Mouse (Mus musculus) inflammation-experienced regulatory T-cells, adult 6 months (primary cell): ENCODE results near the gene Cecr2. TPM values are rescaled to one million over a fixed set of nuclear protein-coding genes. Genes with fewer than 3 reads are reported as not detected.
"Not testable (repeated sequence)": the region's sequence is repeated elsewhere in the genome, so short reads cannot be mapped to it uniquely, and the experiment has no call there.

Experiments
- ATAC-seq: one replicate; pipeline ENCODE4 v1.8.0; 2017
- polyA plus RNA-seq, 3 experiments: library from polyadenylated mRNA; unstranded; fragments of 100-300 nt; shearing (Covaris generic); gene quantifications; one replicate each; pipeline ENCODE4 v1.2.1; 2017

Cecr2 gene
- under 1 TPM; 0.25 to 0.46 (median 0.35) TPM for polyA plus RNA-seq

- no peak for ATAC-seq
These were observed at the start of gene Cecr2 for GRCm38 (mm10) chr6:120665816-120666760. Cecr2 (plus strand) TSS chr6:120666369.

DNA sequence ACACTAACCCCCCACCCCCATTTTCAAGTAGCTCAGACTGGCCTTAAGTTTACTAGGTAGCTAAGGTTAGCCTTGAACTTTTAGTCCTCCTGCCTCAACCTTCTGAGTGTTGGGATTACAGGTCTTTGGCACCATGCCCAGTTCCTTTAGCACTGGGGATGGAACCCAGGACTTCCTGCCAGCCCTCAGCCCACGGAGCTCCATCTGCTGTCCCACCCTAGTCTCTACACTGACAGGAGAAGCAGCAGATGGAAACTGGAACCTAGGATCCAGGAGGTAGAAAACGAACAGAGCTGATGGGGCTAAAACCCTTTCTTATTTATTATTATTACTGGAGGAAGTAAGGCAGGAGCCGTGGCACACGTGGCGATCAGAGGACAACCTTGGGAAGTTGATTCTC is 48.6 kb upstream of the Cecr2 start:
- no peak for ATAC-seq

DNA sequence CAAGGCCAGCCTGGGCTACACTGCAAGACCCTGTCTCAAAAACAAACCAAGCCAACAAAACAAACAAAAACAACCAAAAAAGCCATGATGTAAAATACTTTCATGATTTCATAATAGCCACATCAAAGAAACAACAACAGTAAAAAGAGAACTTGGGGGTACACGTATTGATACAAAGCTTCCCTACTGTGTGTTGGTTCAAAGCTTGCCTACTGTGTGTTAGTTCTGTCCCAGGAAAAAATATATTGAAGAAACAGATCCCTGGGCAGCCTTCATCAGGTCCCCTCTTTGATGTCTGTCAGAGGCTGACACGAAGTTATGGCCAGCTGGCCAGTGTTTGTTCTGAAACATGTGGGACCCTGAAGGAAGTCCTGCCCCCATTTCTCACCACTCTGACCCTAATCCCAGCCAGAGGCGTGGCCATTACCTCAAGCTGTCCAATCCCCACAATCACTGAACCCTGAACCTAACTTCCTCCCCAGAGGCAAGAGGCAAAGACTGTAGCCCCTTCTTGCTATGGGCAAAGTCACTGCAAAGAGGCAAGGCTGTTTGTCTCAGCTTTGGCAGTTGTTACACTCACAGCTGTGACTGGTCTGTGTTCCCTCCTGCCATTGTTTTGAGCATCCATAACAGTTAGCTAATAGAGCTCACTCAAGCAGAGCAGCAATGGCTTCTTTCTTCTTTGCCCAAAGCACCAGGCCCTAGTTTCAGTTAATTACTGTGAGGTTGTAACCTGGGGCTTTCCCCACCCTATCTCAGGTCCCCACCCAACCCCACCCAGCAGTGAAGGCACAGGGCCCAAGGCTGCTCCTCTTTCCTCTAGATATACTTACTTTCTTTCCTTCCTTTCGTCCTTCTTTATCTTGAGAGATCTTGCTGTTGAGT is 47.4 kb upstream of the Cecr2 start:
- ATAC-seq = no peak

- no peak for ATAC-seq
These were observed 46.0 kb upstream of the Cecr2 start for GRCm38 (mm10) chr6:120620193-120620592.

DNA sequence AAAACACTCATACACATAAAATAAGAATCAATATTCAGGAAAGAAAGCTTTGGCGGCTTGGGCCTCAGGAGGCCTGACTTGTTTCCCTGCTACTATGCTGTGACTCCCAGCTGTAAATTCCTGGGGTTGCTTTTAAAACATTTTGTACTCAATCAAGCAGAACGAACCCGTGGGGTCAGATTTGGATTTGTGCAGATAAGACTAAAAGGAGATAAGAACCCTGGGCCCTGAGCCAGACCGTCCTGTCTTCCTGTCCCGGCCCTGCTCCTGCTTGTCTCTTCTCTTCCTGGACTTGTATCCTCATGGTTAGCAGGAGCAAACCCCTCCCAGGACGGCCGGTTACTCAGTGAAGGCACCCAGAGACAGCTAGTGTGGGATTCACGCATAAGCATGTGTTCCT is 41.1 kb upstream of the Cecr2 start:
- no peak for ATAC-seq

DNA sequence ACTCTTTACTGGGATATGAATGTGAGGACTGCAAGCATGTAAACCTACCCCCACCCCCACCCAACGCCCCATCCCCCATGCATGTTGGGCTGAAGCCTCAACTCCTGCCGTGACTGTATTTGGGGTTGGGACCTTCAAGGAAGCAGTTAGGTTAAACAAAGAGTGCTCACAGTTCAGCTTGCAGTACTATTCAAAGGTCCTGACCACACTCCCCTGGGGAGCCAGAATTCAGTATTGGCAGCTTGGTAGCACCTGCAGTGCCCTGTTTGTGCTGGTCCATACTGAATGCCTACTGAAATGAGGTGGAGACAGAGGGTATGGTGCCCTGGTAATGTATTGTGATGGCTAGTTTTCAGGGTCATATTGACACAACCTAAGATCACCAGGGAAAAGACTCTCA is 39.1 kb upstream of the Cecr2 start:
- ATAC-seq = no peak

DNA sequence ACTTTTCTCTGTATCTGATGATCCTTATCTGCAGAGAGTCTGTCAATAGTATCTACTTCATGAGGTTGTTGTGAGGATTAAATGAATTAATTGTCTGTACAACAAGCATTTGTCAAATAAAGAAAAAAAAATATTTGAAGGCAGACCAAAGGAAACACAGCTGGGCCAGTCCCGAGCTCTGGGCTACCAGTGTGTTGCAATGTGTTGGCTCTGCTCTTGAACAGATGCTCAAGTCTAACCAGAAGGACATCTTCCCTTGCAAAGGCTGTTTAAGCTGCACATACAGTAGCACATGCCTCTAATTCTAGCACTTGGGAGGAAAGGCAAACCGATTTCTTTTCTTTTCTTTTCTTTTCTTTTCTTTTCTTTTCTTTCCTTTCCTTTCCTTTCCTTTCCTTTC is 37.2 kb upstream of the Cecr2 start:
- ATAC-seq = no peak

- no peak for ATAC-seq
These were observed 30.7 kb upstream of the Cecr2 start for GRCm38 (mm10) chr6:120635391-120636028.

- no peak for ATAC-seq
These were observed 26.6 kb upstream of the Cecr2 start for GRCm38 (mm10) chr6:120639547-120639946.

GRCm38 (mm10) chr6:120641866-120642378 is 24.2 kb upstream of the Cecr2 start:
- ATAC-seq = no peak

DNA sequence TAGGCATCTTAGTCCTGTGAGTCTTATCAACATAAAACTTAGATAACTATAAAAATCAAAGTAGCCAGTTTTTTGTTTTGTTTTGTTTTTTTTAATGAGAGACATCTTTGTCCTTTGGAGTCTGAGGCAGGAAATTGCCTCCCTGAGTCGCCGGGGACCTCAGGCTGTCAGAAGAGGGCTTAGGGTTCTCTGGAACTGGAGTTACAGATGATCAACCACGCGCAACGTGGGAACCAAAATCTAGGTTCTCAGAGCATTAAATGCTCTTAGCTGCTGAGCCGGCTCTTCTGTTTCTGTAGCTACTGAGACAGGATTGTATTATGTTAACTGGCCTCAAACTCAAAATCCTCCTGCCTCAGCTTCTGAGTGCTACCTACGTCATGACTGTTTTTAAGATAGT is 22.4 kb upstream of the Cecr2 start:
- no peak for ATAC-seq

- ATAC-seq = no peak
These were observed 21.5 kb upstream of the Cecr2 start for GRCm38 (mm10) chr6:120644346-120645299.

GRCm38 (mm10) chr6:120647246-120648028 is 18.7 kb upstream of the Cecr2 start:
- ATAC-seq = not testable (repeated sequence)

DNA sequence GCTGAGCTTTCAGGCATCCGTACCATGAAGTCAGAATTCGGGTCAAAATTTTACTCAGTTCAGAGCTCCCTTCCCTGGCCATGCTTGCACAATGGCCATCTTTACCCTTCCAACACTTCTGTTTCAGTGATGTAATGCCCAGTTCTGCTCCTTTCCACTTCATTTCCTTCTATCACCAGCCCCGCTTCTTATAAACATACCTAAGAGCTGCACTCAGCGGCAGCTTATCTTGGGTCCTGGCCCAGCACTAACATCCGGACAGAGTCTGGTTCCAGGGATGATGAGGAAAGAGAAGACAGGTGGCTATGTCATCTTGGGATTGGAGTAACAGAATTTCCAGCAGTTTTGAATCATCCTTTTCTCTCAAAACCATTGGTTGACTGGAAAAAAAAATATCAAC is 18.0 kb upstream of the Cecr2 start:
- no peak for ATAC-seq

GRCm38 (mm10) chr6:120652666-120653065 is 13.5 kb upstream of the Cecr2 start:
- no peak for ATAC-seq

DNA sequence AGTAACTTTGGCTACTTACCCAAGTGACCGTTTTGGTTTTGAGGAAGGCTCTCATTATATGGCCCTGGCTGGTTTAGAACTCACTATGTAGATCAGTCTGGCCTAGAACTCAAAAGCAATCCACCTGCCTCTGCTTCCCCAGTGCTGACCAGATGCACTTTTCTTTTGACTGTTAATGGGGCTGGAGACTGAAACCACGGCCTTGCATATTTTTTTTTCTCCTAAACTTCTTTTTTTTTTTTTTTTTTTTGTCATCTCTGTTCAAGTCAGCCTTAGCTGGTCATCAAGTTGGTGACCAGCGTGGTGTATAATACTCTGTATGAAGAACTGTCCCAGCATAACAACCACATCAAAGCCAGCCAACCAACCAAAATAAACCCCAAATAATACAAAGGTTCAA is 10.5 kb upstream of the Cecr2 start:
- ATAC-seq = no peak

- ATAC-seq = no peak
These were observed 7.3 kb upstream of the Cecr2 start for GRCm38 (mm10) chr6:120658848-120659247.

GRCm38 (mm10) chr6:120665415-120665815 is 754 bp upstream of the Cecr2 start:
- no peak for ATAC-seq

DNA sequence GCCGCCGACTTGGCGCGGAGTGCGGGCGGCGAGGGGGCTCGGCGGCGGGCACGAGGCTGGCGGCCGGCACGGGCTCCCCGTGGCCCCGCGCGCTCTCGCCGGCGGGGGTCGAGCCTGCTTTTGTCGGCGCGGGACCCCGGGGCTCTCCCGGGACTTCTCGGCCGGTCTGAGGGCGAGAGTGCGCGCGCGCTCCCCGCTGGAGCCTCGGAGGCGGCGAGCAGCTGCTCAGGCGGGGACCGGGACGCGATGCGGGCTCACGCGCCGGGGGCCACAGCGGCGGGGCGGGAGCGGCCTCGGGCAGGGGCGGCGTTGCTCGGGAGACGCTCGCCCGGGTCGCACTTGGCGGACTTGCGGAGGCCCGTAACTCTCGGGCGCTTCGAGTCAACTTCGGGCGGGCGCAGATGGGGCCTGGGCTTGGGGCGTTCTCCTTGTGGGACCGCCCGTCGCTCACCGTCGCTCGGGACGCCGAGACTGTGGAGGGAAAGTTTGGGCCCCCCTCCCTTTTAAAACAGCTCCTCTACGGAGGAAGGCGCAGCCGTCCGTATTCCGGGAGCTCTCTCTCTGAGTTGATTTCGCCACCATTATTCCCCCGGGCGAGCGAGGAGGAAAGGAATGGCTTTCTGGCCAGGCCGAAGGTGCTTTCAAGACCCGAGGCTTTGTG is 722 bp downstream of the Cecr2 start:
- no peak for ATAC-seq

DNA sequence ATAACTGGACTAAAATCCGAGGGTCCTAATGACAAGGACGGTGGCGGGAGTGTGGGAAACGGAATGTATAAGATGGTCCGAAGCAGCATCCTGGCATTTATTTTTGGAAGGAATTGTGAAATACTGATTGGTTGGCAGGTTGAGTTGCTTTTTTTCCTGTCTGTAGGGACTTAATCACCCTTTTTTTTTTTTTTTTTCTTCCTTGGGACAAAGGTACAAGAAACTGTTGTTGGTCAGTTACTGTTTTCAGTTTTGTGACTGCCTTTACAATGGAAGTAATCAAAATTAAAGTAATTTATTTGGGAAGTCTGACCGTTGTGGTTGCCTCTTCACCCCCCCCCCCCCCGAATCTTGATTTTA is 1.2 kb downstream of the Cecr2 start:
- ATAC-seq = no peak
